Mouse (Mus musculus): ENCODE measurements around the gene Idh3a.
"Not testable (repeated sequence)": the region's sequence is repeated elsewhere in the genome, so short reads cannot be mapped to it uniquely, and the experiment has no call there.

The Idh3a gene

DNA sequence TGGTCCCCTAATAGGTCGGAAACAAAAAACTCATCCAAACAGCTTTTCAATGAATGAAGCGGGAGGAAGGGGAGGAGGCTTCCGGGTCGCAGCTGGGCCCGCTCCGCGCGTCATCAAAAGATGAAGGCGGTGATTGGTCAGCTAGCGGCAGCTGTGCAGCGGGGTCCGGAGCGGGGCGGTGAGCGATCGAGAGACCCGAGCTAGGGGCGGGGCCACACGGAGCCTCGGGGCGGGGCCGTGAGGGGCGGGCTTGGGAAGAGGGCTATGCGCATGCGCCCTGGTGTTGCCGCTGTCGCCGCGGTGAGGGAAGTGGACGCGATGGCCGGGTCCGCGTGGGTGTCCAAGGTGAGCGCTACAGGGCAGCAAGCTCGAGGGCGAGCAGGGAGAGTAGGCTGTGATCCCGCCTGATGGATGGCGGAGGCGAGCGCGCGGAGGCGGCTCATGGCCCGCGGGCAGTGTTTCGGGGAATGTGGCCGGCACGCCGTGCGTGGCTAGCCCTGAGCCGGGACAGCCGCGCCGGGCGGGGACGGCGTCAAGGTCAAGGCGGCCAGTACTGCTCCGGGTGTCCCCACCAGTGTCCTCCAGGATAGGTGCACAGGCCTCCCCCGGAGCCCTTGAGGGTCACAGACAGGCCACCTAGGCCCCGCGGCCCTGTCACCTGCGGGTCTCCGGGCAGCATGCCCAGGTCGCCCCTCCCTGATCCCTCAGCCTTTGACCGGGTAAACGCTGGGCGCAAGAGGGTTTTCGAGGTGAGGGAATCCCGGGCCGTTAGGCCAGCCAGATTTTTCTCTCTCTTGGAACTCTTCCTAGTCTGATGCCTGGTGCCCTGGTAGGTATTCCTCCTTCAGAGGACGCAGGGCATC lies at the start of gene Idh3a:
Idh3a (plus strand) TSS at position 136 of the 863 bp plus-strand sequence.
- DNase-seq, result peak; percentile 99

DNA sequence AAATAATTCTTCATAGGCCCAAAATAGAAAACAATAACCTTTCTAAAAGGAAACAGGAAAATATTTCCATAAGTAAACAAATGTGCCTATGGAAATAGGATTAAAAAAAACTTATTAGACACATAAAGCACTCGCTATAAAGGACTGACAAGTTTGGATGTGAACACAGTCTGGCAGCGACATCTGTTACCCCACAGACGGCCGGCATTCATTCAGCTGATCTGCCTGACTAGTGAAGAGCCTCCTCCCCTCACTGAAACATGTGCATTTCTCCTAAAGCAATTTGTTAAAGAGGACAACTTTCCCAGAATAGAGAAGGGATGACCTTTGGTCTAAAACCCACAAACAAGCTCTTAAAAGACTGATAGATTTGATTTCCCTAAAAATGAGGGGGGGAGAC lies 49.1 kb upstream of the Idh3a start:
- no peak for DNase-seq

DNA sequence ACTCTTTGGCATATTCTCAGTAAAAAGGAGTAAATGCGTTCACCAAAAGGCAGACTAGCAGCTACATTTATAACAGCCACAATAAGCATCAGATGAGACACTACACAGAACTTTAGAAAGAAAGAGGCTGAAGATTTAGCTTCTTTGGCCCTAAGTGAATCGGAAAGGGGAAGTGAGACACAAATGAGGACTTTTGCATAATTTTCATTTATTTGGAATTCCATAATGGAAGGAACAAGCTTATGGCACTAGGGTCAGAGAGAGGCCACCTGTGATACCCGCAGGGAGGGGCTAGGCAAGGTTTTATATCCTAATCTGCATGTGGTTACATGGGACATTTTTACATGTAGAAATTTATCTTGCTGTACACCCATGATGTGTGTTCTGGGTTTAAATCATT lies 48.7 kb upstream of the Idh3a start:
- no peak for DNase-seq

DNA sequence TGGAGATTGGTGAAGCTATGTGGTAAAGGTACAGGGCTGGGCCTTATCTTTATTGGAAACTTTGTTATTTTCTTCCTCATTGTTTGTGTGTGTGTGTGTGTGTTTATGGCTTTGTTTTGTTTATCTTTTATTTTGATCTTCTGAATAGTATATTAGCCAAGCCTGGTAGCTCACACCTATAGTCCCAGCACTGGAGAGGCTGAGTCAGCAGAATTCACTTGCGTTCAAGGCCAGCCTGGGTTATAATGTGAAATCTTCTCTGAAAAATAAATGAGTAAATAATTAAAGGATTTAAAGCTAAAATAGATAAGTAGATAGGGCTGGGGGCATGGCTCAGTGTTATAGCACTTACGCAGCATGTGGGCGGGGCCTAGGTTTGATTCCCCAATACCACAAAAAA lies 47.9 kb upstream of the Idh3a start:
- no peak for DNase-seq

- no peak for DNase-seq
Measured at GRCm38 (mm10) chr9:54538684-54539083, 47.5 kb upstream of the Idh3a start, which contains the start of gene Sh2d7. Sh2d7 (plus strand) TSS chr9:54538984.

GRCm38 (mm10) chr9:54540801-54541200 lies 45.3 kb upstream of the Idh3a start:
- no peak for DNase-seq

DNA sequence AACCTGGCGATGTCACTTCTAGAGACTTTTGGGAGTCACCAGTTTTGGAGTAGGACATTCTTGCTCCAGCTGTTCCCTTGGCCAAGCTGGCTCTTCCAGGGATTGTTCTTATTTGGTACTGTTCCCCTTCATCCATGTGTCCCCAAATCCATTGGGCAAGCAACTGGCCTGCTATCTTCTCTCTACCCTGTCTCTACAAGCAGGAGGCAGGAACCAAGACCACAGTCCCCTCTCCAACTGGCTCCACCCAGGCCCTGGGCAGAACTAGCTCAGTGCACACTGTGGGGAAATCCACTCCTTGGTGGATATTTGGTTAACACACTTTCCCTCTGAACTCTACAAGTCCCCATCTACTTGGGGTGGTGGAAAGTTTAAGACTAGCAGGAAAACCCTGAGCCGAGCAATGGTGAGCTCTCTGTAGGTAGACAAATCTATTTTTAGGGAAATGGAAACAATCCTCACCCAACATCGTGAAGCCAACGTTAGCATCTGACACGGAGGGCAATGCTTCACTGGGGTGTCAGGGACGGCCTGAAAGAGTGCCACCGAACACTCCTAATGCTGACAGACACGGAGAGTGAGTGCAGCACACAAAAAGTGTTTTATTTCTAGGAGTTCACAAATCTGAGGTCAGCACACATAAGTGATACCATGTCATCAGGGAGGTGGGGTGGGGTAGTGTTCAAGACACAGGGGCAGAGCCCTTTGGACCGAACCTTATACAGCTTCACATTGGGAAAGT lies 41.8 kb upstream of the Idh3a start:
- no peak for DNase-seq

GRCm38 (mm10) chr9:54544954-54545315 lies 41.2 kb upstream of the Idh3a start:
- no peak for DNase-seq

DNA sequence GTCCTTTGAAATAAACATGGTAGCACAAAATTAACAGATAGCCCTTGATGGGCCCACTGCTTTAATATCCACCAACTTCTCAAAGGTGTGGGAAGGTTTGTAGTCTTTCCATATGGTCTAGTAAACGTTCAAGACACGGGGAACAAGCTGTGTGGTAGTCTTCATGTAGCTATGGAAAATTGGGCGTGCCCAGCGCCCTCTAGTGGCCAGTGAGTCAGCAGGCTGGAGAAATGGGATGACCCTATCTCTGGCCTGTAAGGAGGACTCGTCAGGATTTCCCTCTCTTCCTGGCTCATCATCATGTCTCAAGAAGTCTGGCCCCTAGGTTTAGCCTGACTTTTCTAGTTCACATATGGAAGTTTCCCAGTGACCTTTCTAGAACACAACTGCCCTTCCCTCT lies 38.6 kb upstream of the Idh3a start:
- peak; percentile 74 for DNase-seq

- no peak for DNase-seq
Measured at GRCm38 (mm10) chr9:54549433-54549832, 36.7 kb upstream of the Idh3a start.

DNA sequence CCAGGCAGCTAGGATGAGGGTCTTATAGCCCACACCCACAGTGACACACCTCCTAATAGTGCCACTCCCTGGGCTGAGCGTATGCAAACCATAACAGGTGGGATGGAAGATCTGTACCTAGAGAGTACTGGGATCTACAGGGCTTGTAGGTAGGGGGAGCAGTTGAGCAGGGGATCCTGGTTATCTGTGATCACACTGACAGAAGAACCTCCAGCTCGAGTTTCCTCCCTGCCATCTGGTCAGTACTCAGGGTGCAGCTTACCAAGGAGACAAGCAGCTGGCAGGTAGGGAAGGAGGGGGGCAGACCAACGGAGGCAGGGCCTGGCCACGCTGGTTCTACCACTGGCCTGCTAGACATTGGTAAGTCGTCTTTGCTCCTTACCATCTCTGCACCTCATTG lies 33.7 kb upstream of the Idh3a start:
- peak; percentile 34 for DNase-seq

- DNase-seq, result no peak
Measured at GRCm38 (mm10) chr9:54555044-54555443, 31.1 kb upstream of the Idh3a start.

DNA sequence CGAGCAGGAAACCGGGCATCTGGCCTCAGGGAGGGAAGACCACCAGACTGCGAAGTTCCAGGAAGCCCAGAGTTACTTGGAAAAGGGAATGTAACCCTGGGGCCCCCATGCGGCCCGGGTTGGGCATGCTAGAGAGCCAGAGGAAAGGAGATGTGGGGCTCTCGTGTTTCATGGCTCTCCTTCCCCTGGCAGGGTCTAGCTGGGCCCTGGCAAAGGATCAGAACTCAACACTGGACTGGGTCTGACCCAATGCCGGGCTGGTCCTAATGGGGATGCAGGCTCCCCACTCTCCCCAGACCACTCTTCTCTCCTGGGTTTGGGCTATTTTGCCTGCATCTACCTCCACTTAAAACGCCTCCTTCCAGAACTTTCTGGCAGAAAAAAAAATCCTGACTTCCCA lies 27.4 kb upstream of the Idh3a start:
- DNase-seq, result no peak

- DNase-seq, result peak; percentile 83
Measured at GRCm38 (mm10) chr9:54559771-54560471, 26.2 kb upstream of the Idh3a start, which contains the start of gene Cib2. Cib2 (minus strand) TSS chr9:54560218.

GRCm38 (mm10) chr9:54560831-54561601 lies 25.1 kb upstream of the Idh3a start:
- no peak for DNase-seq

DNA sequence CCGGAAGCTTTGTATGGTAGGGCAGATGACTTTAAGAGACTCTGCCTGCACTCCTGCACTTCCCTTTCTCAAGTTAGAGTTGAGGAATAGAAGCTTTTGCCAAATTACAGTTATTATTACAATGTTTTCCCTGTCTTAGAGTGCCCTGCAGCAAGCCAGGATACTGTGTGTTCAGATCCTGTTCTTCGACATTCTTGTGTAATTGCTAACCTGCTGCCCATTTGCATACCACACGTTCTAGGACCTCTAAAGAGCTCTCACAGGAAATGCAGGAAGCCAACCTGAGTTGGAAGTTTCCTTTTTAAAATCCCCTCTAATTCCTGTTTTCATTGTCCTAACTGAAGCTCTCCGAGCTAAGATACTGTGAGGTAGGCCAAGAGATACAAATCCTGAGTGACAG lies 19.2 kb upstream of the Idh3a start:
- peak; percentile 15 for DNase-seq

GRCm38 (mm10) chr9:54568732-54569131 lies 17.4 kb upstream of the Idh3a start:
- DNase-seq, result no peak

DNA sequence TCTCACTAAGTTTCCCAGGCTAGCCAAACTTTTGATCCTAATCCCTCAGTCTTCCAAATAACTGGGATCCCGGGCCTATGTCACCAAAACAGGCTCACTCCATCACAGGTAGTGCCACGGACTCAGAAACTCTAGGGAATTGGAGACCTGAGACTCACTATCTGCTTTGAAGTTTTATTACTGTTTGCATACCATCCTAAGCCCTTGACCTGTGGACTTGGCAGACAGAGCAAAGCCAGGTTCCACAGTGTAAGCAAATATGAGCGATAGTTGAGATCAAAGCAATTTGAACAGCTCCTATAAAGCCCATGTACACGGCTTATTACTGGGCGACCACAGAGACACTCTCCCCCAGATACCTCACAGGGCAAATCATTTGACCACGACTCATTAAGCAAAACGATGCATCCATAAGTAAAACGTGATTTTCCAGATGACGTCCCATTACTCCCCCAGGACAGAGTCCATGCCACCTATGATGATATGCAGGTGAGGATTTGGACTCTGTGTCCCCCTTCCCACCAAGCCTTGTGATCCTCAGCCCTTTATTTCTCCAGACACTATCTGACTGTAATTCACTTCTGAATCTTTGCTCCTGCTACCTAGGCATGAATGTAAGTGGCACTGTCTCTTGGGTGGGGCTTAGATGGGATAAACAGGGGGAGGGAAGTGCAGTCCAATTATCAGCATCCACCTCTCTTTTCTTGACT lies 14.8 kb upstream of the Idh3a start:
- no peak for DNase-seq

DNA sequence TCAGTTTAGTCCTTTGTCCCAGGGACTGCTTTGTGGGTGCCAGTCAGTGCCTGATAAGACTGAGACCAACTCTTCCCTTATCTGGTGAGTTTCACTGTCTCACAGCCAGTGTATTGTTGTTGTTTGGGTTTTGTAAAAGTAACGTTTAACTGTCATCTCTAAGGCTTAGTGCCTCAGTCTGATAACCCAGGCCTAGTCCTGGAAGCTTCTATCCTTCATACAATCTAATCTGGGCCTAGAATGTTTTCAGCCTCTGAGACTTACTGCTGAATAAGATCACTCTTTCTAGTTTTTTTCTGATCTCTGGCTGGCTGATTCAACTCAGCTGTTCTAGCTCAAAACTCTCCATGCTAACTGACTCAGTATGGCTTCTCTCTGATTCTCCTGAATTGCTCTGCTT lies 2.4 kb upstream of the Idh3a start:
- no peak for DNase-seq

- DNase-seq, result not testable (repeated sequence)
Measured at GRCm38 (mm10) chr9:54584127-54584526, 2.0 kb upstream of the Idh3a start.

DNA sequence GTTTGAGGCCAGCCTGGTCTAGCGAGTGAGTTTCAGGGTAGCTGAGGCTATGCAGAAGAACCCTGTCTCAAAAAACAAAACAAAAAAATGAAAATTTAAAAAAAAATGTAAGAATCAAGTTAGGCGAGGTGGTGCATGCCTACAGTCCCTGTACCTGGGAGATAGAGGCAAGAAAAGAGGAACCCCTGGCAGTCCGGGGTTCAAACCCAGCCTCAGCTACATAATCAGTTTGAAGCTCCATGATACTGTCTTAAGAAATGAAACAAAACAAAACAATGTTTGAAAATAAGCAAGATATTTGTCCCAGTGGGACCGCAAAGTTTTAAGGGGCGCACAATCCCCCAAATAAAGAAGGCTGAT lies 315 bp upstream of the Idh3a start:
- no peak for DNase-seq

GRCm38 (mm10) chr9:54587863-54588262 lies 1.7 kb downstream of the Idh3a start:
- DNase-seq, result no peak
